Mouse (Mus musculus) hindbrain, embryonic 11.5 days (tissue): ENCODE measurements around the gene Gchfr. TPM values are rescaled to one million over a fixed set of nuclear protein-coding genes. Genes with fewer than 3 reads are reported as not detected.

Experiments used
- ATAC-seq: fragments of 200-750 bp; cut with Nextera tagmentation; 2 replicates; pipeline ENCODE4 v1.8.0; 2017; ENCODE audit warnings: mild to moderate bottlenecking, moderate TSS enrichment, moderate library complexity; ENCODE audit not compliant: low FRiP score
- DNase-seq: peaks from one replicate; pipeline ENCODE4 v3.0.0-alpha.2; 2015; ENCODE audit warnings: low spot score
- H3K27ac ChIP-seq: fragments of 300-500 bp; sonication (generic); 2 replicates; pipeline ENCODE4 v1.5.1; 2014; ENCODE audit warnings: mild to moderate bottlenecking, low read depth, low read length
- H3K27me3 ChIP-seq: fragments of 300-500 bp; sonication (generic); 2 replicates; pipeline ENCODE4 v1.6.1; 2014; ENCODE audit warnings: mild to moderate bottlenecking, low read length, moderate library complexity, mixed read lengths; ENCODE audit not compliant: control insufficient read depth, insufficient read depth
- H3K36me3 ChIP-seq: fragments of 300-500 bp; sonication (generic); 2 replicates; pipeline ENCODE4 v1.6.1; 2014; ENCODE audit warnings: mild to moderate bottlenecking, low read length, moderate library complexity, mixed read lengths; ENCODE audit not compliant: control insufficient read depth, insufficient read depth
- H3K4me1 ChIP-seq: fragments of 300-500 bp; sonication (generic); replicated peaks from 2 replicates; pipeline ENCODE4 v1.6.1; 2014; ENCODE audit warnings: low read length, mixed read lengths; ENCODE audit not compliant: control insufficient read depth, insufficient read depth
- H3K4me2 ChIP-seq: fragments of 300-500 bp; sonication (generic); replicated peaks from 2 replicates; pipeline ENCODE4 v1.6.1; 2014; ENCODE audit warnings: mild to moderate bottlenecking, low read depth, low read length
- H3K4me3 ChIP-seq: fragments of 300-500 bp; sonication (generic); 2 replicates; pipeline ENCODE4 v1.5.1; 2014; ENCODE audit warnings: low read depth, low read length
- H3K9ac ChIP-seq: fragments of 300-500 bp; sonication (generic); 2 replicates; pipeline ENCODE4 v1.6.1; 2014; ENCODE audit warnings: low read depth, low read length
- H3K9me3 ChIP-seq: fragments of 300-500 bp; sonication (generic); 2 replicates; pipeline ENCODE4 v1.6.1; 2016; ENCODE audit warnings: low read length; ENCODE audit not compliant: control insufficient read depth
- WGBS: fragments of 180-500 bp; shearing (Covaris S2); extraction: QIAGEN DNeasy Blood & Tissue Kit; methylation state at CpG from one replicate; pipeline ENCODE4 v1.1.7; 2014; 5-methylcytosine and 5-hydroxymethylcytosine counted together
- polyA plus RNA-seq: library from polyadenylated mRNA; unstranded; fragments of >200 nt; fragmentation: Nextera tagmentation; extraction: Ambion mirVana; gene quantifications from 2 replicates; pipeline ENCODE4 v1.2.1, GENCODE M21; 2014

The Gchfr gene
- polyA plus RNA-seq, 1 experiment from 2014 or later: 4.9 TPM

DNA sequence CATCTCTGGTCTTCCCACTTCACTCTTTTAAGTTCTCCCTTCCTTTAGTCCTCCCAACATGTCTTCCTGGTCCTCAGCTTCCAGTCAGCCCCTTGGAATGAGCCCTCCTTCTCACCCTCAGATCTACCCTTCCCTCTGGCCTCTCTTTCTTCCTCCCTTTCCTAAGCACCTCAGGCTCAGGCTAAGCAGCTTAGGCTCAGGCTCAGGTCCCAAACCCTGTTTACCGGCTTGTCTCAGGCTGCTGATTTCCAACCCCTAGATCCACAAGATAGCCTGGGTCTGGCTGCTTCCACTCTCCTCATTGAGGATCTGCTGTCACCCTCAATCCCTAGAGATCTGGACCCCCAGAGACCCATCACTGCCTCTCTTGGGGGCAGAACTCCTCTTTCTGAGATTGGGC is 30.5 kb downstream of the Gchfr start:
- ATAC-seq: no peak
- no peak for DNase-seq
- WGBS: 61% methylated on average over 1 of the region's 1 CpGs

DNA sequence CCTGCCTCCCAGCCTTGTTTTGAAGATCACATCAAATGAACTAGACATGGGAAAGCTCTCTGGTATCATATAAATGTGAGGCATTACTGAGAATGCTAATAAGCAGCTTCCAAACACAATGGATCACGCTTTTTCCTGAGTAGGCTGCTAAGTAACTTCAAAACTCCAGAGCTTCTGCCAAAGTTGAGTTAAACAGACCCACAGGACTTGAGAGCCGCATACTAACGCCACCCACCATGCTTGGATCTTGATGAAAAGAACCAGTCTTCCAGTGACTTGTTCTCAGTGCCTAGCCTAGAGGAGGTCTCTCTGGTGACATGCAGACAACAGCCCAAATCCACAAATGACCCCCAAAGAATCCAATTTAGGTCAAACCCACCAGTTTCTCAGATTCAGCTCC is 31.4 kb downstream of the Gchfr start:
- no peak overlapping the region for H3K27ac ChIP-seq

More for the DNA sequence above, 30.5 kb downstream of the Gchfr start:
- Histone ChIP-seq H3K4me1 (no peaks in the 10 kb centered on the region), H3K4me2 (no peak overlapping the region), H3K9me3 (no peaks in the 10 kb centered on the region), H3K9ac (no peak overlapping the region), H3K4me3 (no peak overlapping the region), H3K27me3 (no peaks in the 10 kb centered on the region), H3K27ac (no peak overlapping the region), H3K36me3 (no peaks in the 10 kb centered on the region)

DNA sequence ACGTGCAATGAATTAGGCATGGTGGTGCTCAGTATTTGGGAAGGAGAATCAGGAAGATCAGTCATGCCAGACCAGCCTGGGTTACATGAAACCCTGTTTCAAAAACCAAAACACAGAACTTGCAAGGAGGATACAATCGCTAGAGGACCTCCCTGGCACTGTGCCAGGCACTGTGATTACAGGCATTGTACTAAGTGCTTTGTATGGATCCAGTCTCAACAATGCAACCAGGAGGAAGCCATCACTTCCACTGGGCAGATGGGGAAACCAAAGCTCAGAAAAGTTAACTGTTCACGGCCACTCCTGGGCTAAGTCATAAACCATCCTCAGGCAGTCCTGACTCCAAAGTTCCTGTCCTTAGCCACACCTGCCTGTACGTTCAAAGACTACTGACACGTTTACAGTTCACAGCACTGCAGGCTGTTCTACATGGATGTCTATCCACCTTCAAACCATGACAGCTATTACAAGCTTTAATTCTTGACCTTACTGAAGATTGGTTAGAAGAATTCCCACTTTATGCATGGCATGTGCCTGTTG is 35.4 kb downstream of the Gchfr start:
- no peaks in the 10 kb centered on the region for H3K27me3 ChIP-seq
- WGBS: 79% methylated on average over 5 of the region's 5 CpGs

More for the DNA sequence above, 31.4 kb downstream of the Gchfr start:
- H3K4me3 ChIP-seq: no peak overlapping the region
- H3K9me3 ChIP-seq: no peaks in the 10 kb centered on the region
- no peaks in the 10 kb centered on the region for H3K36me3 ChIP-seq
- 61% methylated on average over 3 of the region's 3 CpGs for WGBS
- H3K9ac ChIP-seq: no peak overlapping the region
- ATAC-seq (no peak), DNase-seq (no peak)
- H3K4me1 ChIP-seq: no peaks in the 10 kb centered on the region
- no peaks in the 10 kb centered on the region for H3K27me3 ChIP-seq
- no peak overlapping the region for H3K4me2 ChIP-seq

GRCm38 (mm10) chr2:119203871-119204460 is 36.4 kb downstream of the Gchfr start:
- Histone ChIP-seq H3K9ac (no peak overlapping the region), H3K4me2 (no peak overlapping the region), H3K4me3 (no peak overlapping the region), H3K27me3 (no peaks in the 10 kb centered on the region), H3K9me3 (no peaks in the 10 kb centered on the region), H3K36me3 (no peaks in the 10 kb centered on the region), H3K4me1 (peaks cover 2% of the 10 kb centered on the region; the same call in 1 of the 2 replicates), H3K27ac (no peak overlapping the region)
- ATAC-seq (no peak), DNase-seq (no peak)
- WGBS: 85% methylated on average over 4 of the region's 4 CpGs

More for the DNA sequence above, 35.4 kb downstream of the Gchfr start:
- H3K4me3 ChIP-seq: no peak overlapping the region
- ATAC-seq (no peak), DNase-seq (peak; percentile 33)
- H3K4me2 ChIP-seq: no peak overlapping the region
- no peak overlapping the region for H3K9ac ChIP-seq
- peaks cover 2% of the 10 kb centered on the region; the same call in 1 of the 2 replicates for H3K4me1 ChIP-seq
- H3K9me3 ChIP-seq: no peaks in the 10 kb centered on the region
- no peaks in the 10 kb centered on the region for H3K36me3 ChIP-seq
- no peak overlapping the region for H3K27ac ChIP-seq

- H3K27me3 ChIP-seq: no peaks in the 10 kb centered on the region
- no peaks in the 10 kb centered on the region for H3K36me3 ChIP-seq
- peak overlapping the region; percentile 71 for H3K27ac ChIP-seq
- ATAC-seq: 0 out of 2 replicates have a peak, but pooled peaks have one; percentile 1
- H3K4me2 ChIP-seq: peak overlapping the region; percentile 47
- no peak for DNase-seq
- WGBS: 29% methylated on average over 6 of the region's 6 CpGs
- H3K4me3 ChIP-seq: peak overlapping the region; percentile 49
- H3K9me3 ChIP-seq: no peaks in the 10 kb centered on the region
- peak overlapping the region; percentile 61 for H3K9ac ChIP-seq
- peaks cover 2% of the 10 kb centered on the region; the same call in 1 of the 2 replicates for H3K4me1 ChIP-seq
Measured at GRCm38 (mm10) chr2:119207961-119208343, 40.4 kb downstream of the Gchfr start.

GRCm38 (mm10) chr2:119208344-119209175 is 41.0 kb downstream of the Gchfr start, which contains the start of the genes Zfyve19 and Dnajc17:
Zfyve19 (plus strand) TSS chr2:119208617.
Dnajc17 (minus strand) TSS chr2:119208795.
- DNase-seq (peak; percentile 96), ATAC-seq (peak; percentile 98)
- under 1% methylated on average over 51 of the region's 51 CpGs for WGBS
- Histone ChIP-seq H3K27ac (peak within 1 kb of the TSS; percentile 71), H3K4me2 (peak within 1 kb of the TSS; percentile 47), H3K9me3 (no peaks in the 10 kb centered on the region), H3K27me3 (no peaks in the 10 kb centered on the region), H3K36me3 (no peaks in the 10 kb centered on the region), H3K4me3 (peak within 1 kb of the TSS; percentile 49), H3K9ac (peak within 1 kb of the TSS; percentile 74), H3K4me1 (peaks cover 2% of the 10 kb centered on the region; the same call in 1 of the 2 replicates)

GRCm38 (mm10) chr2:119209176-119209507 is 41.6 kb downstream of the Gchfr start:
- no peak for DNase-seq
- no peak; the same call in 1 of the 2 replicates for ATAC-seq
- Histone ChIP-seq H3K4me2 (peak overlapping the region; percentile 45), H3K27me3 (no peaks in the 10 kb centered on the region), H3K9me3 (no peaks in the 10 kb centered on the region), H3K4me3 (peak overlapping the region; percentile 49), H3K27ac (no peak overlapping the region), H3K36me3 (no peaks in the 10 kb centered on the region), H3K9ac (peak overlapping the region; percentile 74), H3K4me1 (peaks cover 2% of the 10 kb centered on the region; the same call in 1 of the 2 replicates)
- under 1% methylated on average over 13 of the region's 13 CpGs for WGBS
